Mouse (Mus musculus) heart, adult 2 months (tissue): ENCODE measurements around the gene Gm45021.

Experiments
- CTCF ChIP-seq: fragments of 200-600 bp; IDR thresholded peaks from 2 replicates; pipeline ENCODE4 v1.8.1; 2022; ENCODE audit warnings: antibody characterized with exemption, mild to moderate bottlenecking, moderate library complexity
- EP300 ChIP-seq: fragments of 200-500 bp; IDR thresholded peaks from 2 replicates; pipeline ENCODE4 v1.6.1; 2011; ENCODE audit warnings: low read depth, low read length, control low read depth; ENCODE audit not compliant: insufficient read depth

DNA sequence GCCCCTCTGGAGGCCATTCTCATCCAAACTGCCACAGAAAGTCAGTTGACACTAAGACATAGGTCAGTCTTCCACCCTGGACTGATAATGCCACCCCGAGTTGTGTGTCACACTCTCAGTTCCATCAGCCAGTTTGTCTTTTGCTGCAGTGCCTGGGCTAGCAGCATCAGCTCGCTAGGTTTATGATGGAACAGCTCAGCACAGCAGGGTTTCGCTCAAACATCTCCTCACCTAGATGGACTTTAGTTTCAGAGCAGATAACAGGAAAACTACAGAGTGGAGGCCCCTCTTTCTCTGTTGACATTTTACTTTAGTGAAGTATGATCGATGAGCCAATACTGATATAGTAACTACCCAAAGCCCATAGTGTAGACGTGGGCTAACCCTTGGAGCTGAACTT, 25.3 kb downstream of the Gm45021 start:
- TF ChIP-seq CTCF (no peak), EP300 (no peak)
